Mouse (Mus musculus) left cerebral cortex, postnatal 4 days (tissue): ENCODE results near the gene Rnf216. TPM values are rescaled to one million over a fixed set of nuclear protein-coding genes. Genes with fewer than 3 reads are reported as not detected.

Experiments used
- DNase-seq: peaks from one replicate; pipeline ENCODE4 v3.0.0-alpha.2; 2022
- intact Hi-C: fragments of 180-260 bp; cut with DNase I; formaldehyde crosslinking; loops from one replicate; pipeline ENCODE4 v1.15.1; 2025
- total RNA-seq, 2 experiments: library from RNA; stranded (reverse); gene quantifications; 2 replicates each; pipeline ENCODE4 v1.2.3; 2021

The Rnf216 gene
- total RNA-seq, 2 experiments from 2014 or later, result 41.9 to 42.5 TPM

GRCm38 (mm10) chr5:143103231-143103630, 9.6 kb downstream of the Rnf216 start:
- no peak for DNase-seq
- intact Hi-C loops, result no loop called here

- DNase-seq, result no peak
- intact Hi-C loops, result no loop called here
Measured at GRCm38 (mm10) chr5:143101626-143102025, 11.2 kb downstream of the Rnf216 start.

DNA sequence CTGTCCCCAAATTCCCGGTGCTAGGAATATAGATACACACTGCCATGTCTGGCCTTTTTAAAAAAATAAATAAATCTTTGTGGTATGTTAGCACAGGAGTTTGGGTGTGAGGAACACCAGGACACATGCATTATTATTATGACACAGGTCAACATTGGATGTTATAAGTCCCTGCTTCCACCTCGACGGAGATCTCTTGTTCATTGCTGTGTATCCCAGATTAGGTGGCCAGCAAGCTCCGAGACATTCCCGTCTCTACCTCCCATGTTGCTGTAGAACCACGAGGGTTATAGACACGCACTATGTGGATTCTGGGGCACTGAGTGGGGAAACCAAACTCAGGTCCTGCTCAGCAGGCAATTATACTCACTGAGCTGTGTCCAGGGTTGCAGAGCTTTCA, 17.5 kb downstream of the Rnf216 start:
- no peak for DNase-seq
- intact Hi-C loops, result no loop called here

DNA sequence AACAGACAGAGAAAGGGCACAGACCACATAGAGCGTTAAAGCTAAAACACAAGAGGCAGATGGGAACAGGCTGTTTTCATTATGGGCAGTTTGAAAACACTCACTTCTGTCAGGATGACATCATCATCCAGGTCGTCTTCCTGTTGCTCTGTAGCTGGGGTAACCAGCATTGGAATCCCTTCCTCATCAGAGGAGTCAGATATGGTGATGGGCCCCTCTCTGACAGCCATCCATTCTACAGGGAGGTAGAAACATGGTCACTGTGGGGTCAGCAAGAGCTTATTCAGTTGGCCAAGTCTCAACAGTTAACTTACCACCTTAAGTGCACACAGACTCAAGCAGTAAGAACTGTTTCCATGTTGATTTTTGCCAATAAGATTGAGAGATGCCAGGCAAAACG, 19.9 kb downstream of the Rnf216 start:
- intact Hi-C loops, result no loop called here
- DNase-seq, result no peak

- DNase-seq, result peak; percentile 33
- intact Hi-C loops, result no loop called here
Measured at GRCm38 (mm10) chr5:143084898-143085297, 27.9 kb downstream of the Rnf216 start.

DNA sequence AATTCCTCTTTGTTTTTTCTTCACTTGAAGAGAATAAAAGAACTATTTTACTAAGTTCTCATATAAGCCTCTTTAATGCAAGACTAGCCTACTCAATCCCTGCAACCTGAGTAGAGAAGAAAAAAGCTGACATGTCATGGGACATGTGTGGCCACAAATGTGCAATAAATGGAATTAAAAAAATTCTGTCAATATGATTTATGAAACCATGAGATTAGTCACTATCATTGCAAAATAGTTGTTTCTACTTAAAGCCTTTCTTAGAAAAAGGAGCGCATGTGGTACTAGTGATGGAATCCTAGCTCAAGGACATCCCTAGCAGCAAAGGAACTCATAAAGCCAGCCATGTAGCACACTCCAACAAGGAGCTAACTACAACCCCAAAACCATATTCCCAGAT, 33.0 kb downstream of the Rnf216 start:
- intact Hi-C loops, result no loop called here
- no peak for DNase-seq

DNA sequence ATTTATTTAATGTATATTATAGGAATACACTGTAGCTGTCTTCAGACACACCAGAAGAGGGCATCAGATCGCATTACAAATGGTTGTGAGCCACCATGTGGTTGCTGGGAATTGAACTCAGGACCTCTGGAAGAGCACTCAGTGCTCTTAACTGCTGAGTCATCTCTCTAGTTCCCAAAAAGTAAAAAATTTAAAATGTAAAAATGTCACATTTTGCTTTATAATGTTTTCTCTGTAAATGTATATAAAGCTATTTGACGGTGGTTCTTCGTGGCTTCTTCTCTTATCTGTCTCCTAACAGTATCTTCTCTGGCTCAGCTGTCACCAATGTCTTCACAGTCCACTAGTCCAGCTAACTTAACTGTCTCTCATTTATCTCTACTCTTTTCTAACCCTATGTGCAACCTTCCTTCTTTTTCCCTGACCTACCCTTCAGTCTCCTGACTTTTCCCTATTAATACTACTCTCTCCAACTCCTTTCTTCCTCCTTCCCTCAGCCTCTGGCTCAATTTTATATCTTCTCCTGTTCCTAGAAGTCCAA, 36.1 kb downstream of the Rnf216 start:
- intact Hi-C loops, result no loop called here

DNA sequence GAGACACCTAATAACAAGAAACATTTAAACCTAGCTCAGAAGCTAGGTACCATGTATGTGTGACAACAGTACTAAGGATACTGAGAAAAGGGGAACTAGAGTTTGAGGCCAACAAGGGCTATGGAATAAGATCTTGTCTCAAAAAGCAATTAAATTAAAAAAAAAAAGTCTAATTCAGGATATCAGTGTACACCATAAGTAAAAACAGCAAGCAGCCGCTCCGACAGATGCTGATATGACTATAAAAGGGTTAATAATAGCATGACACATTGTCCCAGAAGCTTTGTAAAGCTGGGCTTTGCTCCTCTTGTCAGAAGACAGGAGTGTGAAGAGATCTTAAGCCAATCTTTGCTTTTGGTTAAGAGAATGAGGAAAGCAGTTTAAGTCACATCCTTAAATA, 36.8 kb downstream of the Rnf216 start:
- intact Hi-C loops, result no loop called here
- DNase-seq, result no peak

More for the DNA sequence above, 36.1 kb downstream of the Rnf216 start:
- DNase-seq, result no peak

- intact Hi-C loops, result loop anchor here (5.0 kb wide), 1 partner anchor 192 kb away; no protein-coding TSS in a partner anchor
- DNase-seq, result no peak
Measured at GRCm38 (mm10) chr5:143069048-143069447, 43.7 kb downstream of the Rnf216 start.

DNA sequence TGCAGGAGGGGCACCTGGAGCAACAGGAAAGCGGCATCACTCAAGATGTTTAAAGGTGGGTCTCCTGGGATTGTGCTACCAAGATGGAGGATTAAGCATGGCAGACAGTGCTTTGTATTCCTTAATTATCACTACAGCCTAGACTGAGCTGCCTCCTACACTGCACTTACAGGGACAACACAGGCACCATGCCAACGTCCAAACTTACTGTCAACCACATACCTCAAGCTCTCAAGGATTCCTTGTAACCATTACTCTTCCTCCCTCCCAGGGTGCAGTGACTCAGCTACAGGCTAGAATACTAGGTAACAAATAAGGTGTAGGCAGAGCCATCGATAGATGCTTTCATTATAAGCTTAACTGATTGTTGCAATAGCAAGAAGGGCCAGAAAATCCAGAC, 44.4 kb downstream of the Rnf216 start:
- DNase-seq, result no peak
- intact Hi-C loops, result loop anchor here (5.0 kb wide), 1 partner anchor 191 kb away; no protein-coding TSS in a partner anchor

DNA sequence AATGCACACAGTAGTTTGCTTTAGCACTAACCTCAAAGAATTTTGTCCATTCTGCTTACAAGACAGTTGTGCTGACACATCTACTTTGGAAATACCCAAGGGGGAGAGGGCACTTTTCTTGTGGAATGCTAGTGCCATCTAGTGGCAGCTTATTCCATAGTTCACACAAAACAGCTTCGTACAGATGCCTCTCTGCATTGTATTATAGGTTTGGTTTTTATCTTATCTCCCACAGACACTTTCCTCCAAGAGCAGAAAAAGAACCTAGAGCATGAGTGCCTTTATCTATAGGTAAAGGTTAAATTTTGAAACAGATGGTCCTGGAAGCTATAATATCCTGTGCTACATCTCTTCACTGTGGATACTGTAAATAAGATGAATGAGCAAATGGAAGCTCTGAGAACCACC, 46.2 kb downstream of the Rnf216 start:
- intact Hi-C loops, result loop anchor here (5.0 kb wide), 1 partner anchor 189 kb away; no protein-coding TSS in a partner anchor
- DNase-seq, result peak; percentile 55

- intact Hi-C loops, result loop anchor here (5.0 kb wide), 1 partner anchor 189 kb away; no protein-coding TSS in a partner anchor
- DNase-seq, result no peak
Measured at GRCm38 (mm10) chr5:143066096-143066495, 46.7 kb downstream of the Rnf216 start.

DNA sequence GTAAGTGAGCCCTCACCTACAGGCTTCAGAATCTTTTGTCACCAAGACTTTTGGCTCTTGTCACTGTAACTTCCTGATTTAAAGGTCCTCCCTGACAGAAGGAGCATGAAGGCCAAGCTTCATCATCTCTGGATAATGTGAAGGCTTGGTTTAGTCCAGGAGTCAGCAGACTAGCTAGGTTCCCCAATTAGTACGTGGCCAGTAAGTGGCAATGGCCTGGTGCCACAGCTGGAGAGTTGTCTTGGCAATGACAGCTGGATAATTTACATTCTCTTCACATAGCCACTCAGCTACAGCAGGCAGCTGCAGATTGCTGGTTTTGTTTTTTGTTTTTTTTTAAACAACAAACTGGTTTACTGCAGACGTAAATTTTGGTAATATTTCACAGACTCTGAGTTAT, 47.6 kb downstream of the Rnf216 start:
- intact Hi-C loops, result loop anchor here (5.0 kb wide), 1 partner anchor 188 kb away; no protein-coding TSS in a partner anchor
- peak; percentile 29 for DNase-seq

- DNase-seq, result no peak
- intact Hi-C loops, result no loop called here
Measured at GRCm38 (mm10) chr5:143062251-143062650, 50.5 kb downstream of the Rnf216 start.

DNA sequence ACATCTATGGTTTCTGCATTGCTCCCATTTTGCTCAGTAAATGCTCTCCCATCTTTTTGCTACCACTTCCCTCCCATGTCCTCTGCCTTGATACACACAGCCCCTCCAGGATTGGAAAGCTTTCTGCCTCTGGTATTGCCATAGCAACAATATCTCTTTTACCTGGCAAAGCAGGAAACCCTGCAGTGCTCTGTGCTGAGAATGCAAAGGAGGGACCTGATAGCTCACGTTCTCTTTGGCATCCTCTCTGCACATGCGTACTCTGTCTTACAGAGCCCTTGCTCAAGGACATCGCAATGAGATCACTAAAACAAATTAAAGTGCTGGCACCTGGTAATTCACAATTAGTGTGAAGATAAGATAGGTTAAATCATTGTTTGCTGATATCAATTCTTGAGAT, 51.3 kb downstream of the Rnf216 start:
- intact Hi-C loops, result no loop called here
- no peak for DNase-seq

DNA sequence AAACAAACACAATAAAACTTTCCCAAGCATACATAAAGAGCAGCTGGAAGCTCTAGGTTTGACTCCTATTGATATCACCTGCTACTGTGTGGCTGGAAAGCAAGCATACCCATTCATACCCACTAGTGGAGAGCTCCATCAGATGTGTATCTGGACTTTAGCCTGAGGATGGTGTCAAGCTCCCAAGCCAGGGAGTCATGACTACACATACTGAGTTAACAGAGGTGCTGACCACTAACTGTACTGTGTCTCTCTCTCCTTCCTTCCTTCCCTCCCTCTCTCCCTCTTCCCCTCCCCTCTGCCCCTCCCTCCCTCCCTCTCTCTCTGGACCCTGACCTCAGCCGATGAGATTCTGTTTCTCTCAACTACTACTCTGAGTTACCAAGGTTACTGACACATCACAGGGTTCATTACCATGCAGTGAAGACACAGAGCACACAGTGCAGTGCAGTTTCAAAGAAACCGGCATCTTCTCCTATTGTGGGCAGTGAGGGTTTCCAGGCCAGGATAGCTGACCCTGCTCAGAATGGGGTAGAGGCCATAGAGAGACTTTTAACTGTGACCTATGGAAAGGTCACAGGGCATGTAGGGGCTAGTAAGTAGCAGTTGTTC, 51.9 kb downstream of the Rnf216 start:
- intact Hi-C loops, result no loop called here
- no peak for DNase-seq

DNA sequence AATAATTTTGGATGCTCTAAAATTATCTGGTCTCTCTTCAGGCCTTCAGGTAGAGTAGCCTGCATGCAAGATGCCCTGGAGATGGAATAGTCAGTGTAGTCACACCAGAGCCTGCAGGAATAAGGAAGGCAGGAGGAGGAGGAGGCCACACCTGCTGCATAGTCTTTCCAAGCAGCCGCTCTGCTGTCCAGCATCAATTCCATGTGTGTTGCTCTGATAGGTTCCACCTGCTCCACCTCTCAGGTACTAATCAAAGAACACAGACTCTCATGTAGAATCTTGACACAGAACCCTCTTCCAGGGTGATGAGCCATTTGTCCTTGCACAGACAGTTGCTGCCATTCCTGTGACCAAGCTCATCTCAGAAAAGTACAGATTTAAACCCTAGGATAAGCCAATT, 52.8 kb downstream of the Rnf216 start:
- intact Hi-C loops, result no loop called here
- no peak for DNase-seq

GRCm38 (mm10) chr5:143059182-143059581, 53.6 kb downstream of the Rnf216 start:
- intact Hi-C loops, result no loop called here
- no peak for DNase-seq

DNA sequence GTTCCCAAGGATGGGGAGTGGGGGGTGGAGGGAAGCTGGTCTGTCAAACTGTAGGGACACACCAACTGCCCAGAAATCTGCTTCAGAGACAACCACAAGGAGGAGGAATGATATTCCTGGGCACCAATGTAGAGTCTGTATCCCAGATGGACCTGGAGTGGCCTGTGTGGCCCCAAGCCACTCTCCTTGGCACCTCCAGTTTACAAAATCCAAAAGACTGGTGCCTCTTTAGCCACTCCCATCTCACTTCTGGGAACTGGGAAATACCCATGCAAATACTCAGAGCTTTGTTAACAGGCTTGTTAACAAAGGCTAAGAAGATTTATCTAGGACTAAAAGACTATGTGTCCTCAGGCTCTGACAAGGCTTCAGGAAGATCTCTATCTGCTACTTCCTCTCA, 54.1 kb downstream of the Rnf216 start:
- intact Hi-C loops, result no loop called here
- no peak for DNase-seq

GRCm38 (mm10) chr5:143058208-143058607, 54.6 kb downstream of the Rnf216 start:
- intact Hi-C loops, result no loop called here
- no peak for DNase-seq

DNA sequence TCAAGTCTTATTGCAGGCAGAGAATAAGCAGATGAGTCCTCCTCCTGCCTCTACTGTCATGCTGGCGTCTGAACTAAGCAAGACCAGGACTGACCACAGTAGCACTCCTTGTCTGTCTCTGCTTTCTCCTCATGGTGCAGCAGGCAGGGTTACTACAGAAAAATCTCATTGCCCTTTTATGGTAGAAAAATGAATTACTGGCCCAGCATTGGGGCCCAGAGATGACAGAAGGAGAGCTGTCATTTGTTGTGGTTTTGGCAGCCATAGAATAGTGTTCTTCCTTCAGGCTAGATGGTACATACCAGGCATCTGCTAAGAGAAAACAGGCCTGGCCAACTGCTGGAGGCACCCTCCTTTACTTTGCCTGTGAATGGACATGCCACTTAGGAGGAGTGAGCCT, 55.0 kb downstream of the Rnf216 start:
- no peak for DNase-seq
- intact Hi-C loops, result no loop called here

DNA sequence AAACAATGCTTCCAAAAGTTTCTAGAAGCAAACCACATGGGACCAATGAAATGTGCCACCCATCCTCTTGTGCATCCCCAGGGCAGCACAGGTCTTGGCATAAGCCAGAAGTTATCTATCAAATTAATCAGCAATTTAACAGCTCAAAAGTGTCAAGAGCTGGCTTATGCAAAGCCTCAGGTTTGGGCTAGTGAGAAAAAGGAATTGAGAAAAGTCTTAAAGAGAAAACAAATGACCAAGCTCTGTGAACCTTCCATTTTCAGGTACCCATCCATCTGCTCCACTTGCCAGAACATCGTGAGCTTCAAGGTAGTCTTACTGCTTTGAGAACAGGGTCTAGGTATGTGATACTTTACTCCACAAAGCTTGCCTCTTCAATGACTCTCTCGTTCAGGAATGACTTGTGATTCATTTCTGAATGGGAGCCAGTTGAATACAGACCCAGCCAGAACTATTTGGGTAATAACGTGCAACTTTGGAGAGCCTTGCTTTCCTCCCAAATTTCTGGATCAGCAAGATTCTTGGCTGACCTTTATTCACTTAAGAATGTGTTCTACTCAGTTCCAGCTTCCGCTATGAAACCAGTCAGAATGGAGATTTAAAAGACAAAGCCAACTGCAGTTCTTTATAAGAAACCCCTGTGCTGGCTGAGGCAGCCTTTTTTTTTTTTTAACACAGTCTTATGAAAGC, 56.5 kb downstream of the Rnf216 start:
- intact Hi-C loops, result no loop called here
- no peak for DNase-seq
